Mouse (Mus musculus) liver, adult 10 weeks (tissue): Measurements from ENCODE around the gene Calhm6. TPM values are rescaled to one million over a fixed set of nuclear protein-coding genes. Genes with fewer than 3 reads are reported as not detected.

Source experiments
- polyA plus RNA-seq: library from polyadenylated mRNA; stranded (reverse); fragments of 350-450 nt; fragmentation: Illumina TruSeq; extraction: RNeasy Lipid Tissue Mini Kit (QIAGEN cat#74804); gene quantifications from one replicate; pipeline ENCODE4 v1.2.3, GENCODE M21; 2014; ENCODE audit warnings: low read depth, low replicate concordance

Gene Calhm6
- 2.1 TPM for polyA plus RNA-seq

GRCm38 (mm10) chr10:34127392-34128378, at the start of gene Calhm6:
Calhm6 (minus strand) TSS chr10:34127984.

GRCm38 (mm10) chr10:34096418-34096883, 31.3 kb downstream of the Calhm6 start, which contains the start of gene Calhm5:
Calhm5 (minus strand) TSS chr10:34096519.

Other genes with a start within 250 kb of the Calhm6 start
- gene Rsph4a, start 222.9 kb downstream of the Calhm6 start, polyA plus RNA-seq = 2.2 TPM
- gene Zup1, start 176.7 kb downstream of the Calhm6 start, polyA plus RNA-seq = 16.2 TPM
- 94.8 TPM for gene Rwdd1, start 108.4 kb downstream of the Calhm6 start, polyA plus RNA-seq
- not detected for gene Trappc3l, start 90.4 kb downstream of the Calhm6 start, polyA plus RNA-seq
- not detected for gene Calhm4, start 83.7 kb downstream of the Calhm6 start, polyA plus RNA-seq
- gene Calhm5, start 31.5 kb downstream of the Calhm6 start, polyA plus RNA-seq = 0.08 TPM
- 6.4 TPM for gene Dse, start 79.7 kb upstream of the Calhm6 start, polyA plus RNA-seq
- 23.9 TPM for gene Tspyl1, start 154.2 kb upstream of the Calhm6 start, polyA plus RNA-seq
- 7.3 TPM for gene Tspyl4, start 169.5 kb upstream of the Calhm6 start, polyA plus RNA-seq